Mouse (Mus musculus) hindbrain, embryonic 16.5 days (tissue): ENCODE measurements around the gene Klhl20. TPM values are rescaled to one million over a fixed set of nuclear protein-coding genes. Genes with fewer than 3 reads are reported as not detected.
"Not testable (repeated sequence)": the region's sequence is repeated elsewhere in the genome, so short reads cannot be mapped to it uniquely, and the experiment has no call there.

Experiments used
- ATAC-seq: fragments of 200-750 bp; cut with Nextera tagmentation; 2 replicates; pipeline ENCODE4 v1.8.0; 2017; ENCODE audit warnings: moderate TSS enrichment, moderate library complexity
- H3K27ac ChIP-seq: fragments of 300-500 bp; sonication (generic); 2 replicates; pipeline ENCODE4 v1.5.1; 2014; ENCODE audit warnings: low read depth, mild to moderate bottlenecking, control low read depth, low read length, moderate library complexity
- H3K27me3 ChIP-seq: fragments of 300-500 bp; sonication (generic); replicated peaks from 2 replicates; pipeline ENCODE4 v1.6.1; 2014; ENCODE audit warnings: low read length; ENCODE audit not compliant: control insufficient read depth, insufficient read depth
- H3K36me3 ChIP-seq: fragments of 300-500 bp; sonication (generic); 2 replicates; pipeline ENCODE4 v1.6.1; 2014; ENCODE audit warnings: mild to moderate bottlenecking, low read length, moderate library complexity, mixed read lengths; ENCODE audit not compliant: control insufficient read depth, insufficient read depth
- H3K4me1 ChIP-seq: fragments of 300-500 bp; sonication (generic); 2 replicates; pipeline ENCODE4 v1.6.1; 2014; ENCODE audit warnings: low read depth, low read length; ENCODE audit not compliant: control insufficient read depth, insufficient read depth
- H3K4me2 ChIP-seq: fragments of 300-500 bp; sonication (generic); 2 replicates; pipeline ENCODE4 v1.6.1; 2014; ENCODE audit warnings: mild to moderate bottlenecking, low read length, control low read depth, moderate library complexity
- H3K4me3 ChIP-seq: fragments of 300-500 bp; sonication (generic); 2 replicates; pipeline ENCODE4 v1.5.1; 2014; ENCODE audit warnings: mild to moderate bottlenecking, low read length, control low read depth, moderate library complexity
- H3K9ac ChIP-seq: fragments of 300-500 bp; sonication (generic); 2 replicates; pipeline ENCODE4 v1.6.1; 2014; ENCODE audit warnings: low read depth, mild to moderate bottlenecking, control low read depth, low read length, moderate library complexity
- H3K9me3 ChIP-seq: fragments of 300-500 bp; sonication (generic); 2 replicates; pipeline ENCODE4 v1.6.1; 2014; ENCODE audit warnings: mild to moderate bottlenecking, low read length, moderate library complexity; ENCODE audit not compliant: control insufficient read depth
- WGBS: fragments of 180-500 bp; shearing (Covaris S2); extraction: QIAGEN DNeasy Blood & Tissue Kit; methylation state at CpG from one replicate; pipeline ENCODE4 v1.1.7; 2014; 5-methylcytosine and 5-hydroxymethylcytosine counted together
- polyA plus RNA-seq: library from polyadenylated mRNA; unstranded; fragments of >200 nt; fragmentation: Nextera tagmentation; extraction: Ambion mirVana; gene quantifications from 2 replicates; pipeline ENCODE4 v1.2.1, GENCODE M21; 2015

Klhl20 gene
- polyA plus RNA-seq, result 17.2 and 21.1 TPM in 2 replicates

- 2% methylated on average over 41 of the region's 41 CpGs for WGBS
- no peaks in the 10 kb centered on the region for H3K27me3 ChIP-seq
- no peaks in the 10 kb centered on the region for H3K9me3 ChIP-seq
- H3K36me3 ChIP-seq, result no peaks in the 10 kb centered on the region
- H3K27ac ChIP-seq, result peak within 1 kb of the TSS; percentile 82
- peaks cover 16% of the 10 kb centered on the region for H3K4me1 ChIP-seq
- peak within 1 kb of the TSS; percentile 85 for H3K4me3 ChIP-seq
- peak; percentile 99 for ATAC-seq
- H3K4me2 ChIP-seq, result peak within 1 kb of the TSS; percentile 91
- H3K9ac ChIP-seq, result peak within 1 kb of the TSS; percentile 86
Measured at GRCm38 (mm10) chr1:161130726-161131664, at the start of gene Klhl20. Gene Klhl20, minus strand, starts transcription at chr1:161131511.

DNA sequence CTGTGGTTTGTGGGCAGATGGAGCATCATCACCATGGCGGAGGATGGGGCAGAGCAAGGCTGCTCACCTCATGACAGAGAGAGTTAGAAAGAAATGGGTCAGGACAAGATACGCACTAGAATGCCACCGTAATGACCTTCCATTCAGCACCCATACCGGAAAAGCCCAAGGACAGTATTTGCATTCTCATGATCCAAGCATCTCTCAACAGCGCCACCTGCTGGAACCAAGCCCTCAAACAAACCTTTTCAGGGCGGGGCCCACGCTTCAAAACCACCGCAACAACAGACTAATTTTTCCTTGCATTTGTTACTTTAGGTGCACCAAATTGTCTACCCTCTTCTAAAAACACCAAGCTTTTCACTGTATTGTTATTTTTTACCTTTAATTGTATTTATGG is 49.4 kb upstream of the Klhl20 start:
- H3K27ac ChIP-seq, result no peak overlapping the region
- H3K9me3 ChIP-seq, result no peaks in the 10 kb centered on the region
- no peak for ATAC-seq
- no peaks in the 10 kb centered on the region for H3K27me3 ChIP-seq
- no peak overlapping the region for H3K4me2 ChIP-seq
- 54% methylated on average over 8 of the region's 8 CpGs for WGBS
- H3K36me3 ChIP-seq, result no peaks in the 10 kb centered on the region
- no peaks in the 10 kb centered on the region for H3K4me1 ChIP-seq
- no peak overlapping the region for H3K9ac ChIP-seq
- H3K4me3 ChIP-seq, result no peak overlapping the region

DNA sequence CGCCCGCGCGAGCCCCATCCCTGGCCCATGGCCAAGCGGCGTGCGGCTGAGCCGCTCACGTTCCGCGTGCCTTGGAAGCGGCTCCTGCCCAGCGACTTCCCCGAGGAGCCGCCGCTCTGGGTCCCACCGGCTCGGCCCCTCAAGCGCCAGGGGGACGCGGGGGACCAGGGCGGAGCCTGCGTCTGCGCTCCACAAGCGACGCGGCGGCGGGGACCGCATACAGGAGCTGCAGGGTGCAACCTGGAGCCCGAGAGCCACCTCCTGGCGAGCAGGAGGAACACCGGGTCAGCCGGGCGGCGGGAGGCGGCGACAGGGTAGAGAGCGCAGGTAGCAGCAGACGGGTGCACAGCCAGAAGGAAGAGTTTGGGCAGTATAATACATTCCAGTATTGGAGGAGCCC is 39.3 kb upstream of the Klhl20 start:
- H3K4me1 ChIP-seq, result no peaks in the 10 kb centered on the region
- H3K9ac ChIP-seq, result peak overlapping the region; percentile 74
- peak overlapping the region; percentile 90 for H3K4me2 ChIP-seq
- H3K27ac ChIP-seq, result no peak overlapping the region
- WGBS, result under 1% methylated on average over 40 of the region's 40 CpGs
- H3K9me3 ChIP-seq, result no peaks in the 10 kb centered on the region
- no peaks in the 10 kb centered on the region for H3K36me3 ChIP-seq
- peak; percentile 96 for ATAC-seq
- peak overlapping the region; percentile 57 for H3K4me3 ChIP-seq
- H3K27me3 ChIP-seq, result no peaks in the 10 kb centered on the region; the same call in none of the 2 replicates

DNA sequence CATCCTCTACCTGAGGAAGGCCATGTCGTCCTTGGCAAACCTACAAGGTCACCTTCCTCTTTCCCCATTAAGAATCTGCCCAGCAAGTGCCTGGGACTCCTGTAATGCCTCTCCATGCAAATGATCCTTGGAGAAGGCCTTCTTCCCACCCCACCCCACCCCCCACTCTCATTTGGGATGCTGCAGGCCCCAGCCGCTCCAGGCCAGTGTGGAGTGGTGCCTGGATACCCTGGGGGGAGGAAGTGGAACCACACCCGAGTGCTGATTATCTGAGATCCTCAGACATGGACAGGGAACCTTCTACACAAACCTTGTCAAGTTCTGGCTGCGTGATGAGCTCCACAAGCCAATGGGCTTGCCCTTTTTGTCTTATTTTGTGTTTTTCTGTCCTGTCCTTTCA is 29.0 kb upstream of the Klhl20 start:
- 71% methylated on average over 4 of the region's 4 CpGs for whole genome bisulfite sequencing
- Histone ChIP-seq H3K27ac (no peak overlapping the region), H3K4me3 (no peak overlapping the region), H3K9me3 (no peaks in the 10 kb centered on the region), H3K4me2 (no peak overlapping the region), H3K27me3 (no peaks in the 10 kb centered on the region), H3K36me3 (peaks cover 5% of the 10 kb centered on the region; the same call in 1 of the 2 replicates), H3K9ac (no peak overlapping the region), H3K4me1 (no peaks in the 10 kb centered on the region)
- ATAC-seq, result no peak

DNA sequence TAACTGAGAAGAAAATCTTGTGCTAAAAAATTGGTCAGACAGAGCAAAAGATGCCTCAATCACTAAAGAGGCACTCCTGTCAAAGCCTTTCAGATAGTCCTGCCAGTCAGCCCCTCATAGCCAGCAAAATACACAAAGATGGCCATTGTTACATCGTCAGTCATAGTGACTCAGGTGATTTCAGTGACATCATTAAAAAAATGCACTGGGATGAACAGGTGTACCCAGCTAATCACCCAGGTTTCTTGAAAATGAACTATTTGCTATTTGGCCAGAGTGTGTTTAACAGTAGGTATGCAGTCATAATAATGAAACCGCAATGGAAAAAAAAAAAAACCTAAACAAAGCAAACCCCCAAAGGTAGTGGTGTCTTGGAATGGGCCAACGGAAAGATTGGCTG is 27.9 kb upstream of the Klhl20 start, which contains the start of gene Tex50:
TSS of gene Tex50 (minus strand) at position 101 of the 400 bp plus-strand sequence.
- no peak within 1 kb of the TSS for H3K9ac ChIP-seq
- no peaks in the 10 kb centered on the region for H3K4me1 ChIP-seq
- H3K4me3 ChIP-seq, result no peak within 1 kb of the TSS
- H3K27me3 ChIP-seq, result no peaks in the 10 kb centered on the region
- H3K9me3 ChIP-seq, result no peaks in the 10 kb centered on the region
- peaks cover 5% of the 10 kb centered on the region; the same call in 1 of the 2 replicates for H3K36me3 ChIP-seq
- no peak for ATAC-seq
- 85% methylated on average over 3 of the region's 3 CpGs for WGBS
- H3K27ac ChIP-seq, result no peak within 1 kb of the TSS
- no peak within 1 kb of the TSS for H3K4me2 ChIP-seq

DNA sequence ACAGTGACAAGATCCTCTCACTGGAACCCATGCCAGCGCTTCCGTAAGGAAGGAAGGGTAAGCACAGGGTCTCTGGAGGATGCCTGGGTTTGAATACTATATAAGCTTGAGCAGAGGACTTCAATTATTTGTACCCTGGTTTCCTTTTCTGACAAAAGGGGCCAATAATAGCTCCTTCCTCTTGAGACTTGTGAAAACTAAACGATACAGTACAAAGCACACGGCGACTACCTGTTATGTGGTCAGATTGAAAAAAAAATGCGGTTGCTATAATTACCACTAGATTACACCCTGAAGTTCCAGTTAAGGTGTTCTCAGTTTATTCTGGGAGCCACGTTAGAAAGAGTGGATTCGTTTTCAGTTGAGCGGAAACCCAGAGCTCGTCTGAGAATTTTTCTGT is 25.2 kb upstream of the Klhl20 start:
- Histone ChIP-seq H3K36me3 (no peaks in the 10 kb centered on the region), H3K9ac (no peak overlapping the region), H3K9me3 (no peaks in the 10 kb centered on the region), H3K4me3 (no peak overlapping the region), H3K4me2 (no peak overlapping the region), H3K27ac (no peak overlapping the region), H3K4me1 (no peaks in the 10 kb centered on the region), H3K27me3 (no peaks in the 10 kb centered on the region)
- no peak for ATAC-seq
- WGBS, result 89% methylated on average over 10 of the region's 10 CpGs

DNA sequence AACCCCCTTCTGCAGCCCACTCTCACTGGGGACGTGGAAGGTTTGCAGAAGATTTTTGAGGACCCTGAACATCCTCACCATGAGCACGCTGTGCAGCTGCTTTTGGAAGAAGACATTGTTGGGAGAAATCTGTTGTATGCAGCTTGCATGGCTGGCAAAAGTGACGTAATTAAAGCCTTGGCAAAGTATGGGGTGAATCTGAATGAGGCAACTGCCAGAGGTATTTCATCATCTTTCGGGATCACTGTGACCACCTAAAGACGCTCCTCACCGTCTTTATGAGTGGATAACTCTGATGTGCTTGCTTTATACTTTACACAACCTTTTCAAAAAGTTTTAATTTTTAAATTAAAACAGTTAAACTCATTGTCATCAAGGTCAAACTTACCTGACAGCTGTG is 19.8 kb upstream of the Klhl20 start:
- Histone ChIP-seq H3K9ac (no peak overlapping the region), H3K27ac (no peak overlapping the region), H3K4me2 (no peak overlapping the region), H3K36me3 (no peaks in the 10 kb centered on the region), H3K9me3 (no peaks in the 10 kb centered on the region), H3K4me3 (no peak overlapping the region), H3K4me1 (no peaks in the 10 kb centered on the region), H3K27me3 (no peaks in the 10 kb centered on the region)
- no peak for ATAC-seq
- 72% methylated on average over 6 of the region's 6 CpGs for WGBS

DNA sequence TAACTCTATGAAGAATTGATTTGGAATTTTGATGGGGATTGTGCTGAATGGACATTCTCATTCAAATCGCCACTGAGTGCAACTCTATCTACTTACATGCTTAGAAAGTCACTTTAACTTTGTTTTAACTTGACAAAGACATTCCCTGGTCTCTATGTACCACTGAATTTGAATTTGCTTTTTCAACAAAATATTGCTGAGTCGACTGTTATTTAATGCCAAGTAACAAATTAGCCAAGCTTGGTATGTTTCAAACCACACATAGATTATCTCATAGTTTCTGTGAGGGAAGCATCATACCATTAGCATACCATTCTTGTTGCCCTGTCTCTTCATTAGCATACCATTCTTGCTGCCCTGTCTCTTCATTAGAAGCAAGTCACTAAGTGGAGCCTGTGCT is 16.6 kb upstream of the Klhl20 start:
- 76% methylated on average over 2 of the region's 2 CpGs for WGBS
- H3K4me3 ChIP-seq, result no peak overlapping the region
- H3K36me3 ChIP-seq, result no peaks in the 10 kb centered on the region

DNA sequence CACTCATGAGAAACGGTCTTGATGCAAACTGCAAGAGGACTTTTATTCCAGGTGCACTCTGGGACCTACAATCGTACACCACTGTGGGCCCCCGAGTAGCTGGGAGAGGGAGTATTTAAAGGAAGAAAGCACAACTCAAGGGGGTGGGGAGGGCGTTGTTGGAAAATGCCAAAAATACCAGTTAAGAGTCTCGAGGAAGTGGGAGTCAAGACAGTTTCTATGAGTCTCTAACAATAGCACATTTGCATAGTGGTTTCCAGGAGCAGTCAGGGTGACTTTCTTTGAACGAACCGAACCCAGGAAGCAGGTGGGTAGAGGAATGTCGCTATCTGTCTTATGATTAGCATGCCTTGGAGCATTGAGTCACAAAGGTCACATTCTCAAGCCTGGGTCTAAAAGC is 14.3 kb upstream of the Klhl20 start:
- not testable (repeated sequence) for ATAC-seq, H3K36me3 ChIP-seq, H3K27ac ChIP-seq, H3K4me3 ChIP-seq, H3K4me1 ChIP-seq, H3K9ac ChIP-seq, H3K4me2 ChIP-seq, H3K27me3 ChIP-seq, H3K9me3 ChIP-seq
- 86% methylated on average over 8 of the region's 8 CpGs for WGBS

More for the DNA sequence above, 16.6 kb upstream of the Klhl20 start:
- Histone ChIP-seq H3K4me1 (no peaks in the 10 kb centered on the region), H3K9me3 (no peaks in the 10 kb centered on the region), H3K4me2 (no peak overlapping the region), H3K27me3 (no peaks in the 10 kb centered on the region), H3K9ac (no peak overlapping the region), H3K27ac (no peak overlapping the region)
- ATAC-seq, result no peak
